Mouse (Mus musculus) Patski (cell line): Measurements from ENCODE around the gene Adamts14. TPM values are rescaled to one million over a fixed set of nuclear protein-coding genes. Genes with fewer than 3 reads are reported as not detected.

ENCODE experiments used
- ATAC-seq: fragments of 100-300 bp; one replicate; pipeline ENCODE4 v1.8.0; 2021
- CTCF ChIA-PET: fragments of 350-600 bp; sonication (Branson Sonifier 250); formaldehyde crosslinking; loops from one replicate; lab custom pipeline; 2022; ENCODE audit warnings: inconsistent platforms; lab: Charles Lee
- POLR2A ChIA-PET: fragments of 350-600 bp; sonication (Branson Sonifier 250); formaldehyde crosslinking; loops from one replicate; lab custom pipeline; 2022; ENCODE audit warnings: antibody characterized with exemption, inconsistent platforms; lab: Charles Lee
- DNase-seq: peaks from one replicate; pipeline ENCODE4 v3.0.0-alpha.2; 2011; ENCODE audit warnings: low read depth, low spot score
- H3K27me3 ChIP-seq: fragments of 371-371 bp; one replicate; pipeline ENCODE4 v1.5.1; 2021
- CTCF ChIP-seq: fragments of 100-300 bp; IDR thresholded peaks from one replicate; pipeline ENCODE4 v1.5.1; 2021
- in situ Hi-C: fragments of 300-500 bp; cut with MboI; formaldehyde crosslinking; loops from 3 replicates; pipeline ENCODE4 v1.11.1; 2018; ENCODE audit warnings: low pct_unique_long_range_greater_than_20kb, mixed read lengths
- polyA plus RNA-seq: library from polyadenylated mRNA; unstranded; gene quantifications from one replicate; pipeline ENCODE4 v1.2.3, GENCODE M21; 2021

Gene Adamts14
- polyA plus RNA-seq, 1 experiment from 2014 or later, result 13.2 TPM

DNA sequence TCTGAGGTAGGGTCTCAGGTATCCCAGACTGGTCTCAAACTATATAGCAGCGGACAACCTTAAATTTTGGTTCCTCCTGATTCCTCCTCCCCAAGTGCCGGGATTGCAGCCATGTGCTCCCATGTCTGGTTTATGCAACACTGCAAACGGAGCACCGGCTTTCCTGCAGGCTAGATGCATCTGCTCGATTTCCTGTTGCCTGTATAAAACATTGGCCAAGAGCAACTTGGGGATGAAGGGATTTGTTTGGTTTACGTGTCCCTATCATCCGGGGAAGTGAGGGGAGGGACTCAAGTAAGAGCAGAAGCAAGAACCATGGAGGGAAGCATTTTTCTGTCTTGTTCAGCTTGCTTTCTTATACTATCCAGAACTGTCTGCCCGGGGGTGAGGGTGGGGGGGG, 78.0 kb downstream of the Adamts14 start:
- ChIA-PET POLR2A (interaction anchor here (1.6 kb wide), 1 partner anchor 10 kb away, joined by 3 read pairs; no protein-coding TSS in a partner anchor), CTCF (interaction anchor here (1.8 kb wide), 1 partner anchor 141 kb away, joined by 6 read pairs; no protein-coding TSS in a partner anchor)
- ATAC-seq (no peak), DNase-seq (no peak)
- H3K27me3 ChIP-seq, result peaks cover 3% of the 10 kb centered on the region
- TF ChIP-seq CTCF, result no peak
- in situ Hi-C loops, result loop anchor here (5.0 kb wide), 2 partner anchors 137 to 212 kb away; no protein-coding TSS in a partner anchor

GRCm38 (mm10) chr10:61194611-61195010, 78.6 kb downstream of the Adamts14 start:
- in situ Hi-C loops, result loop anchor here (5.0 kb wide), 2 partner anchors 138 to 213 kb away; no protein-coding TSS in a partner anchor
- no peak for DNase-seq
- H3K27me3 ChIP-seq, result peaks cover 3% of the 10 kb centered on the region
- ATAC-seq, result no peak
- CTCF ChIA-PET, result interaction anchor here (1.8 kb wide), 1 partner anchor 141 kb away, joined by 6 read pairs; no protein-coding TSS in a partner anchor
- TF ChIP-seq CTCF, result no peak
- POLR2A ChIA-PET, result interaction anchor here (1.6 kb wide), 1 partner anchor 10 kb away, joined by 3 read pairs; no protein-coding TSS in a partner anchor

- ChIA-PET POLR2A (no interaction called here), CTCF (no interaction called here)
- no peak for DNase-seq
- TF ChIP-seq CTCF, result no peak
- H3K27me3 ChIP-seq, result peaks cover 8% of the 10 kb centered on the region
- in situ Hi-C loops, result no loop called here
- ATAC-seq, result no peak
Observed at GRCm38 (mm10) chr10:61188010-61188409, 85.2 kb downstream of the Adamts14 start.

DNA sequence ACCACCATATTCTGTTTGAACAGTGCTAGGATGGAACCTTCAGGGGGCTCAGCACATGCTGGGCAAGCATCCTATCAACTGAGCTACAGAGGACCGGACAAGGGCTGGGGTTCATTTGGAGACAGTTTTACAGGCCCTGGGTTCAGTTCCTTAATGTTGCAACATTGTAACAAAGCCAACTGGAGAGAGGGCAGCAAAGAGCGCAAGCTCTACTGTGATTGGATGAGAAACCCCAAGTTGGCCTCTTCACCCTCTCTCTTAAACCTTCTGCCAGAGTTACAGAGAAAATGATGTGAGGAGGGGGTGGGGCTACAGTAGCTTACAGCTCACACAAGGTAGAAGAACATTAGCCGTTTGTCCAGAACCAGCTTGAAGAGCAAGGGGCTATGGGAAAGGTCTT, 86.2 kb downstream of the Adamts14 start:
- in situ Hi-C loops, result no loop called here

GRCm38 (mm10) chr10:61179927-61180326, 93.3 kb downstream of the Adamts14 start:
- ChIA-PET POLR2A (no interaction called here), CTCF (no interaction called here)
- ATAC-seq (no peak), DNase-seq (no peak)
- peaks cover 16% of the 10 kb centered on the region for H3K27me3 ChIP-seq
- in situ Hi-C loops, result no loop called here
- TF ChIP-seq CTCF, result no peak

More for the DNA sequence above, 86.2 kb downstream of the Adamts14 start:
- ChIA-PET CTCF (interaction anchor here (0.9 to 2.9 kb wide), 2 partner anchors 12 to 25 kb away, joined by 3 to 14 read pairs; no protein-coding TSS in a partner anchor), POLR2A (interaction anchor here (0.5 to 0.8 kb wide), 3 partner anchors 17 to 68 kb away, joined by 3 to 4 read pairs (median 4); no protein-coding TSS in a partner anchor)
- DNase-seq (no peak), ATAC-seq (no peak)
- H3K27me3 ChIP-seq, result peaks cover 11% of the 10 kb centered on the region
- no peak for TF ChIP-seq CTCF

GRCm38 (mm10) chr10:61178687-61179086, 94.6 kb downstream of the Adamts14 start:
- ChIA-PET POLR2A (no interaction called here), CTCF (no interaction called here)
- peaks cover 12% of the 10 kb centered on the region for H3K27me3 ChIP-seq
- no peak for DNase-seq
- in situ Hi-C loops, result no loop called here
- no peak for ATAC-seq
- no peak for TF ChIP-seq CTCF

DNA sequence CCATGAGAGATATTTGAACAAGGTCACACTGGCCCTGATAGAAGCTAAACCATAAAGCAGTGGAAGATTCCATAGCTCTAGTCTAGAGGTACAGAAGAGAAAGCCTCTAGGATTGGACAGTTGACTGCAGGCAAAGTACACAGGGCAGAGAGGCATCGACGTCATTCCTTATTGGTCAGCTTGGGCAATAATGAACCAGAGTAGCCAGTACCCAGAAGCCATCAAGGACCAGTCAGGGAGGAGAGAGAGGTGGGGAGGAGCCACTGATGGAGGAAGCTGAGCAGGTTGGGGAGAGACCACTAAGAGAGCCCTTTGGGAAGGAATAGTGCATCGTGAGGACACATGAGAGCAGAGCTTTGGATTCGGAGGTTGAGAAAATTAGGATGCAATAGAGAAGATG, 95.5 kb downstream of the Adamts14 start:
- in situ Hi-C loops, result no loop called here
- TF ChIP-seq CTCF, result no peak
- DNase-seq (no peak), ATAC-seq (no peak)
- CTCF ChIA-PET, result no interaction called here
- H3K27me3 ChIP-seq, result peaks cover 5% of the 10 kb centered on the region
- POLR2A ChIA-PET, result no interaction called here

GRCm38 (mm10) chr10:61176221-61176790, 96.9 kb downstream of the Adamts14 start:
- ATAC-seq (no peak), DNase-seq (no peak)
- ChIA-PET CTCF (interaction anchor here (1.4 kb wide), 1 partner anchor 9 kb away, joined by 5 read pairs; no protein-coding TSS in a partner anchor), POLR2A (interaction anchor here (0.7 kb wide), 1 partner anchor 939 kb away, joined by 3 read pairs; no protein-coding TSS in a partner anchor)
- H3K27me3 ChIP-seq, result peaks cover 5% of the 10 kb centered on the region
- in situ Hi-C loops, result no loop called here
- TF ChIP-seq CTCF, result no peak

DNA sequence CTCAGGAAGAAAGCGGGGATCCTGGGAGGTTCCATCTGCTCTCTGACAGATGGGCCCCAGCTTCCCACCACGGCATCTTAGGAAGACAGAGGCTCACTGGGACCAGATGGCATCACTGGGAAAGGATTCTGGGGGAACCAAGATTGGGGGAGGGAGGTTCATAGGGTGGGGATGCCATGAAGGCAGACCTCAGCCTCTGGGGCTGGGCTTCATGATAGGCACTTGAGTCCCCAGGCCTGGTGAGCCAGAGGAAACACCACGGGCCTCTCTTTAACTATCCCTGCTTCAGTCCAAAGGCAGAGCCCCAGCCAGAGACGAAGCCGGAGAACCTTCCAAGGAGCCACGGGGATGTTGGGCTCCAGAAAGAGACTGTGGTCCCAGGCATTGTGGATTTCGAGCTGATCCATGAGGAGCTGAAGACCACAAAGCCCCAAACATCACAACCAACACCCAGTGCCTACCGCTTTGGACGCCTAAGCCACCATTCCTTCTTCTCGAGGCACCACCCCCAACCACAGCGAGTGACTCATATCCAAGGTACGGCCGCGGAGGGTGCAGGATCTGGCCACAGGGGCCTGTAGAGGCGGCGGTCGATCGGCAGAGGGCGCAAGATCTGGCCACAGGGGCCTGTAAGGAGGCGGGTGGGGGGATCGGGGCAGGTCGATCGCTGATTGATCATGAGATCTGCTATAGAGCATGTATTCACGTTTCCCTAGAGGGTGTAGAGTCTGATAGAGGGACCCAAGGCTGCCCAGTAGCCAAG, 97.6 kb downstream of the Adamts14 start:
- peak; percentile 83 for ATAC-seq
- TF ChIP-seq CTCF, result peak; percentile 77
- H3K27me3 ChIP-seq, result peaks cover 5% of the 10 kb centered on the region
- peak; percentile 20 for DNase-seq
- CTCF ChIA-PET, result interaction anchor here (0.6 to 1.4 kb wide), 3 partner anchors 10 to 254 kb away, joined by 3 to 5 read pairs (median 4); no protein-coding TSS in a partner anchor
- POLR2A ChIA-PET, result interaction anchor here (0.7 to 1.9 kb wide), 2 partner anchors 14 to 28 kb away, joined by 3 to 4 read pairs; partner anchors contain the start of gene Sgpl1
- in situ Hi-C loops, result no loop called here

GRCm38 (mm10) chr10:61174711-61175441, 98.4 kb downstream of the Adamts14 start:
- POLR2A ChIA-PET, result interaction anchor here (0.6 to 1.9 kb wide), 4 partner anchors 14 to 160 kb away, joined by 3 to 5 read pairs (median 4); partner anchors contain the start of gene Sgpl1
- no peak for TF ChIP-seq CTCF
- peaks cover 3% of the 10 kb centered on the region for H3K27me3 ChIP-seq
- in situ Hi-C loops, result no loop called here
- DNase-seq (no peak), ATAC-seq (no peak)
- CTCF ChIA-PET, result interaction anchor here (0.6 to 1.4 kb wide), 3 partner anchors 11 to 255 kb away, joined by 3 to 5 read pairs (median 4); no protein-coding TSS in a partner anchor
